Mouse (Mus musculus): ENCODE data around the gene Olfr889. TPM values are rescaled to one million over a fixed set of nuclear protein-coding genes. Genes with fewer than 3 reads are reported as not detected.
"Not testable (repeated sequence)": the region's sequence is repeated elsewhere in the genome, so short reads cannot be mapped to it uniquely, and the experiment has no call there.

The Olfr889 gene
- 0.05 and 0.08 TPM in 2 replicates for polyA plus RNA-seq (2015; fragmentation: Nextera tagmentation; extraction: Ambion mirVana)

- Histone ChIP-seq H3K36me3 (ENCODE audit: poor library complexity, severe bottlenecking) (no peaks in the 10 kb centered on the region), H3K9ac (no peak within 1 kb of the TSS), H3K4me2 (no peak within 1 kb of the TSS), H3K4me3 (no peak within 1 kb of the TSS), H3K27me3 (no peaks in the 10 kb centered on the region), H3K4me1 (no peaks in the 10 kb centered on the region), H3K27ac (no peak within 1 kb of the TSS), H3K9me3 (replicated peaks) (no peaks in the 10 kb centered on the region)
- no peak for ATAC-seq
These were observed at the start of gene Olfr889 for GRCm38 (mm10) chr9:38114898-38115297. Gene Olfr889, plus strand, starts transcription at chr9:38115198.

DNA sequence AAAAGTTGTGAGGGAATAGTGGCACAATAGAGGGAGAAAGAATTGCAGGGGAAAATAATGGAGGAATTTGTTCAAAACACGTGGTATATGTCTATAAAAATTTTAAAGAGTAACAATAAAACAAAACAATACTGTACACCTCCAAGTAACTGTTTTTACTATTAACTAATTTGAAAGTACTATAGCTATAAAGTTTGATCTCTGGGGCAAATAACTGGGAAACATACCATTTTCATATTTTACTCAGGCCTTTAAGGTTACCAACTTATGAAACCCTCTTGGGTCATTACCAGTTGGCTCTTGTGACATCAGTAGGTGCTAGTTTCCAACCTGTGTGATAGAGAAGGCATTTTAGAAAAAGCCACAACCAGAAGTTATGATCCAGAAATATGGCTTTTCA is 31.2 kb upstream of the Olfr889 start, which contains the start of gene Olfr887:
Gene Olfr887, plus strand, starts transcription at position 301 of the 400 bp plus-strand sequence.
- no peak within 1 kb of the TSS for H3K9ac ChIP-seq
- no peaks in the 10 kb centered on the region for H3K4me1 ChIP-seq
- no peak within 1 kb of the TSS for H3K27ac ChIP-seq
- H3K36me3 ChIP-seq (ENCODE audit: poor library complexity, severe bottlenecking), result no peaks in the 10 kb centered on the region
- H3K4me3 ChIP-seq, result no peak within 1 kb of the TSS
- no peak within 1 kb of the TSS for H3K4me2 ChIP-seq
- H3K9me3 ChIP-seq (replicated peaks), result no peaks in the 10 kb centered on the region; the same call in 1 of the 2 replicates
- ATAC-seq, result no peak
- 68% methylated on average over 1 of the region's 1 CpGs for WGBS
- no peaks in the 10 kb centered on the region for H3K27me3 ChIP-seq

DNA sequence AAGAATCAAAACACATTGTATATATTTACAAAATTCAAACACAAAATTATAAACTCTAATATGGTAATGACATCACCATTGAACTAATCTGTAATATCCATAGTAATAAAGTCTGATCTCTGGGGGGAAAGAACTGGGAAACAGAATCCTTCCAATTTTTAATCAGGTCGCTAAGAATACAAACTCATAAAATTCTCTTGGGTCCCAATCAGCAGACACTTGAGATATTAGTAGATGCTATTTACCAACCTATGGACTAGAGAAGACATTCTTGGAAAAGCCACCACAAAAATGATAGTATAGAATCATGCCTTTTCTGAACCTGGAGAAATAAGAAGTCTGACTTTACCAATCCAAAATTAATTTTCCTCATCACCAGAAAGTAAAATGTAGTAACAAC is 7.2 kb upstream of the Olfr889 start, which contains the start of gene Olfr888:
Gene Olfr888, plus strand, starts transcription at position 301 of the 400 bp plus-strand sequence.
- 88% methylated on average over 1 of the region's 1 CpGs for WGBS
- Histone ChIP-seq H3K27me3 (no peaks in the 10 kb centered on the region), H3K4me2 (no peak within 1 kb of the TSS)

DNA sequence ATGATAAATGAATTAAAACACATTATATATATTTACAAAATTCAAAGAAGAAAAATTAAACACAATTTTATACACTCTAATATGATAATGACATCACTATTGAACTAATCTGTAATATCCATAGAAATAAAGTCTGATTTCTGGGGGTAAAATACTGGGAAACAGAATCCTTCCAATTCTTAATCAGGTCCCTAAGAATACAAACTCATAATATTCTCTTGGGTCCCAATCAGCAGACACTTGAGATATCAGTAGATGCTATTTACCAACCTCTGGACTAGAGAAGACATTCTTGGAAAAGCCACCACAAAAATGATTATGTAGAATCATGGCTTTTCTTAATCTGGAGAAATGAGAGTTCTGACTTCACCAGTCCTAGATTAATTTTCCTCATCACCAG is 27.2 kb downstream of the Olfr889 start, which contains the start of gene Olfr890:
Gene Olfr890, plus strand, starts transcription at position 301 of the 400 bp plus-strand sequence.
- Histone ChIP-seq H3K9ac (no peak within 1 kb of the TSS), H3K27me3 (no peaks in the 10 kb centered on the region), H3K9me3 (replicated peaks) (no peaks in the 10 kb centered on the region), H3K4me1 (no peaks in the 10 kb centered on the region), H3K36me3 (ENCODE audit: poor library complexity, severe bottlenecking) (no peaks in the 10 kb centered on the region), H3K4me2 (no peak within 1 kb of the TSS), H3K27ac (no peak within 1 kb of the TSS), H3K4me3 (no peak within 1 kb of the TSS)
- ATAC-seq, result no peak

More for the DNA sequence above, 7.2 kb upstream of the Olfr889 start, which contains the start of gene Olfr888:
- no peaks in the 10 kb centered on the region for H3K36me3 ChIP-seq (ENCODE audit: poor library complexity, severe bottlenecking)
- H3K27ac ChIP-seq, result no peak within 1 kb of the TSS
- no peak within 1 kb of the TSS for H3K4me3 ChIP-seq
- H3K9ac ChIP-seq, result no peak within 1 kb of the TSS
- no peaks in the 10 kb centered on the region for H3K9me3 ChIP-seq (replicated peaks)
- H3K4me1 ChIP-seq, result no peaks in the 10 kb centered on the region
- ATAC-seq, result no peak

DNA sequence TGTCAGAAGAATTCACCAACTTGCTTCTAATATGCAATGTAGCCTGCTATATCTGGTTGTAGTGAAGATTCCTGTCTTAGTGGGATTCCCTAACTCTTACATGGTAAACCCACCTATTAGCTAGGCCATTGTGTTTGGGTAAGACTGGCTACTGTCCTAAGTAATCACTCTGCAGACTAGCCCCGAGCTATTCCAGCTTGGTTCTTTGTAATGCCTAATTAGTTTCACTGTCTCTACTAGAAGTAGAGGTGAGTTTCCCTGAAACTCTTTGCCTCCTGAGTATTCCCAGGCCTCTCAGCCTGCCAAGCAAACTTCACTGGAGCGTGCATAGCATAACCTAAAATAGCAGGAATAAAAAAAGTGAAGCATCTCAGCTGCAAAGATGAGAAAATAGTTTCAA is 53.3 kb downstream of the Olfr889 start:
- not testable (repeated sequence) for H3K36me3 ChIP-seq (ENCODE audit: poor library complexity, severe bottlenecking); H3K4me2 ChIP-seq; H3K9ac ChIP-seq; H3K27me3 ChIP-seq; H3K4me1 ChIP-seq; ATAC-seq; H3K9me3 ChIP-seq (replicated peaks); H3K4me3 ChIP-seq; H3K27ac ChIP-seq
- 49% methylated on average over 2 of the region's 2 CpGs for WGBS

Other genes starting within 250 kb of the Olfr889 start
- not detected in 2 replicates for gene Olfr145, start 218.5 kb upstream of the Olfr889 start, polyA plus RNA-seq (2015; fragmentation: Nextera tagmentation; extraction: Ambion mirVana)
- gene Olfr878, start 197.4 kb upstream of the Olfr889 start, polyA plus RNA-seq (2015; fragmentation: Nextera tagmentation; extraction: Ambion mirVana), result not detected in 2 replicates
- gene Olfr881, start 123.4 kb upstream of the Olfr889 start, polyA plus RNA-seq (2015; fragmentation: Nextera tagmentation; extraction: Ambion mirVana), result not detected in 2 replicates
- gene Olfr883, start 89.4 kb upstream of the Olfr889 start, polyA plus RNA-seq (2015; fragmentation: Nextera tagmentation; extraction: Ambion mirVana), result not detected in 2 replicates
- not detected in 2 replicates for gene Olfr884, start 68.6 kb upstream of the Olfr889 start, polyA plus RNA-seq (2015; fragmentation: Nextera tagmentation; extraction: Ambion mirVana)
- gene Olfr885, start 53.9 kb upstream of the Olfr889 start, polyA plus RNA-seq (2015; fragmentation: Nextera tagmentation; extraction: Ambion mirVana), result not detected in 2 replicates
- not detected in 2 replicates for gene Olfr887, start 31.1 kb upstream of the Olfr889 start, polyA plus RNA-seq (2015; fragmentation: Nextera tagmentation; extraction: Ambion mirVana)
- gene Olfr888, start 7.1 kb upstream of the Olfr889 start, polyA plus RNA-seq (2015; fragmentation: Nextera tagmentation; extraction: Ambion mirVana), result not detected in 2 replicates
- not detected in 2 replicates for gene Olfr890, start 27.3 kb downstream of the Olfr889 start, polyA plus RNA-seq (2015; fragmentation: Nextera tagmentation; extraction: Ambion mirVana)
- gene Olfr891, start 65.6 kb downstream of the Olfr889 start, polyA plus RNA-seq (2015; fragmentation: Nextera tagmentation; extraction: Ambion mirVana), result not detected in 2 replicates
- gene Olfr893, start 93.2 kb downstream of the Olfr889 start, polyA plus RNA-seq (2015; fragmentation: Nextera tagmentation; extraction: Ambion mirVana), result not detected in 2 replicates
- gene Olfr894, start 102.9 kb downstream of the Olfr889 start, polyA plus RNA-seq (2015; fragmentation: Nextera tagmentation; extraction: Ambion mirVana), result not detected in 2 replicates
- gene Olfr143, start 137.6 kb downstream of the Olfr889 start, polyA plus RNA-seq (2015; fragmentation: Nextera tagmentation; extraction: Ambion mirVana), result not detected in 2 replicates
- not detected in 2 replicates for gene Olfr895, start 152.7 kb downstream of the Olfr889 start, polyA plus RNA-seq (2015; fragmentation: Nextera tagmentation; extraction: Ambion mirVana)
- not detected in 2 replicates for gene Olfr896-ps1, start 175.9 kb downstream of the Olfr889 start, polyA plus RNA-seq (2015; fragmentation: Nextera tagmentation; extraction: Ambion mirVana)
- gene Olfr25, start 213.9 kb downstream of the Olfr889 start, polyA plus RNA-seq (2015; fragmentation: Nextera tagmentation; extraction: Ambion mirVana), result not detected in 2 replicates
- not detected in 2 replicates for gene Olfr898, start 233.2 kb downstream of the Olfr889 start, polyA plus RNA-seq (2015; fragmentation: Nextera tagmentation; extraction: Ambion mirVana)

All from forebrain, embryonic 13.5 days (tissue).